Mouse (Mus musculus) heart, adult 10 weeks (tissue): ENCODE results near the gene Hps4. TPM values are rescaled to one million over a fixed set of nuclear protein-coding genes. Genes with fewer than 3 reads are reported as not detected.

Source experiments
- polyA plus RNA-seq: library from polyadenylated mRNA; stranded (reverse); fragments of 350-450 nt; fragmentation: Illumina TruSeq; extraction: RNeasy Lipid Tissue Mini Kit (QIAGEN cat#74804); gene quantifications from one replicate; pipeline ENCODE4 v1.2.3, GENCODE M21; 2014; ENCODE audit warnings: low read depth, low replicate concordance

Hps4 gene
- 10.5 TPM for polyA plus RNA-seq

GRCm38 (mm10) chr5:112342463-112343204, at the start of gene Hps4, which contains the start of gene Srrd:
Hps4 (plus strand) TSS chr5:112343083.
Srrd (minus strand) TSS chr5:112343040.

GRCm38 (mm10) chr5:112325546-112326445, 17.1 kb upstream of the Hps4 start, which contains the start of gene Tfip11:
Tfip11 (plus strand) TSS chr5:112326358.

DNA sequence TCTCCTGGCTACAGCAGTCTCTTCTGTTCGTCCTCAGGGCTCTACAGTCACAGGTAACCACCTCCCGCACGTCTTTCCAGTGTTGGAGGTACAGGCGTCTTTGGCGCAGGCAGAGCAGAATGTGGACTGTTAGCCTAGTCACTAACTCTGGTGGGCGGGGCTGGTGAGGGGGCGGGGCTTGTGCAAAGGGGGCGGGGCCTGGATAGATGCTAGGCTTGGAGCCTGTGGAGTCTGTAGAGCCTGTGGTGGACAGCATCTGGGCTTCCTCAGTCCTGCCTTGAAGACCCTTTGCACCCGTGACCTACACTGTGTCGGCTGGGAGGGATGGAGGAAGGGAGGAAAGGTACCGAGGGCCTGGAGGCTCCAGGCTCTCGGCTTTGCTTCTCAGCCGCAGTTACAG, 13.0 kb downstream of the Hps4 start, which contains the start of gene Gm6583:
Gene Gm6583 (minus strand): TSS at position 124 of the 400 bp plus-strand sequence.

GRCm38 (mm10) chr5:112394779-112395443, 52.0 kb downstream of the Hps4 start, which contains the start of gene Asphd2:
Asphd2 (minus strand) TSS chr5:112394866.

Other genes with a start within 250 kb of the Hps4 start
- 9.9 TPM for gene Cryba4, start 90.6 kb upstream of the Hps4 start, polyA plus RNA-seq
- 2.6 TPM for gene Crybb1, start 87.3 kb upstream of the Hps4 start, polyA plus RNA-seq
- 38.5 TPM for gene Tpst2, start 66.4 kb upstream of the Hps4 start, polyA plus RNA-seq
- 15.3 TPM for gene Tfip11, start 16.7 kb upstream of the Hps4 start, polyA plus RNA-seq
- gene Srrd, start within 50 bp of the Hps4 start, polyA plus RNA-seq, result 13.4 TPM
- not detected for gene Gm6583, start 12.9 kb downstream of the Hps4 start, polyA plus RNA-seq
- gene Asphd2, start 51.8 kb downstream of the Hps4 start, polyA plus RNA-seq, result 0.52 TPM
- not detected for gene Gm6588, start 106.3 kb downstream of the Hps4 start, polyA plus RNA-seq
- gene Sez6l, start 234.1 kb downstream of the Hps4 start, polyA plus RNA-seq, result 0.18 TPM